Mouse (Mus musculus) heart, postnatal 4 days (tissue): ENCODE data around the gene D930048N14Rik. TPM values are rescaled to one million over a fixed set of nuclear protein-coding genes. Genes with fewer than 3 reads are reported as not detected.
"Not testable (repeated sequence)": the region's sequence is repeated elsewhere in the genome, so short reads cannot be mapped to it uniquely, and the experiment has no call there.

ENCODE experiments used
- DNase-seq: peaks from one replicate; pipeline ENCODE4 v3.0.0; 2021
- total RNA-seq, 2 experiments: library from RNA; stranded (reverse); gene quantifications; 2 replicates each; pipeline ENCODE4 v1.2.3; 2021

D930048N14Rik gene
- total RNA-seq, 2 experiments from 2014 or later, result 1.3 to 2.0 TPM

DNA sequence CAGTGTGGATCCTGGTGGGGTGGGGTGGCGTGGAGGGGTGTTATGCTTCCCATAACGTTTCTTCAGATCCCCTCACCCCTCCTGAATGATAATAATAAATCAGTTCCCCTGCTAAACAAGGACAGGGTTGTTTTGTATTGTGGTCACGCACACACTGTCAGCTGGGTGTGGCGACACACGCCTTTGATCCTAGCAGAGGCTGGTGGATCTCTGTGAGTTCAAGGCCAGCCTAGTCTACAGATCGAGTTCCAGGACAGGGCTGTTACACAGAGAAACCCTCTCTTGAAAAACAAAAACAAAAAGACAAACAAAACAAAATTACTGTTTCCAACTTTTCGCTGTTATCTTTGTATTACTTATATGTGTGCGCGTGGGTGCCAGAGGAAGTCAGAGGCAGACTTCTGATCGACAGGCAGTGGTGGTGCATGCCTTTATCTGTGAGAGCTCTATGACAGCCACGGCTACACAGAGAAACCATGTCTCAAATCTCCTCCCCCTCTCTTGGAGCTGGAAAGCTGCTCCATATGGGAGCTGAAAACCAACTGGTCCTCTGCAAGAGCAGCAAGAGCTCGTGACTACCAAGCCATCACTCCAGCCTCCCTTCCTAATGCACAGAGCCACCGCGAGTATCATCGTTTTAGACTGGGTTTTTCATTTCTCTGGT is 21.0 kb upstream of the D930048N14Rik start:
- DNase-seq, result no peak

DNA sequence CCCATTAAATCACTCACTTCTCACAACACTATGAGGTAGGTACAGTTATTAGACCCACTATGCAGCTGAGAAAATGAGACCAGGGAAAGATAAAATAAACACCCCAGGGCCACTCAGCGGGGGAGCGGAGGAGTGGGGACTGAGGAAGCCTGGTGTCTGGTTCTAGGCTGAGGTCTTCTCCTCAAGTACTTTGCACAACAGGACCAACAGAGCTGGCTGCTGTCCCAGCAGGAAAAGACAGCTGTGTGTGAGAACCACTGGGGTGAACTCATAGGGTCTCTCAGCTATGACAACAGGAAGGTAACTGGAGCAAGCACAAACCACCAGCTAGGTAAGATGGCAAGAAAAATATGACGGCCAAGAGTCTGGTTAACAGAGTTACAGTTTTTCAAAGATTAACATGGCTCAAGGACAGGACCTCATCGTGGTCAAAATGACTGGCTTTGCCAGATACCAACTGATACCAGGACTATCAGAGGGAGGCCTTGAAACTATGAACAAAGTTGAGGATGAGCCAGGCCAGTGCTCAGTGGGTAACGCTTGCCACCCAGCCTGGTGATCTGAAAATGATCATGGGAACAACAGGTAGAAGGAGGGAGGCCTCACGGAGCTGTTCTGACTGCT is 18.5 kb upstream of the D930048N14Rik start:
- DNase-seq, result no peak

DNA sequence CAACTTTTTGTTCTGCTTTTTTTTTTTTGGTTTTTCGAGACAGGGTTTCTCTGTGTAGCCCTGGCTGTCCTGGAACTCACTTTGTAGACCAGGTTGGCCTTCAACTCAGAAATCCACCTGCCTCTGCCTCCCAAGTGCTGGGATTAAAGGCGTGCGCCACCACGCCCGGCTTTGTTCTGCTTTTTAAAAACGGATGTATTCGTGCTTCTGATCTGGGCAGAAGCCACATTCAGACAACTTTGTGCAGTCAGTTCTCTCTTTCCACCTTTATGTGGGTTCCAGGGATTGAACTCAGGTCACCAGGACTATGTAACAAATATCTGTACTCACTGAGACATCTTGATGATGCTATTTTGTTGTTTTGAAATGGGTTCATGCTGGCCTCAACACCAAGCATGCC is 17.6 kb upstream of the D930048N14Rik start:
- DNase-seq, result not testable (repeated sequence)

GRCm38 (mm10) chr11:51633721-51634120 is 17.0 kb upstream of the D930048N14Rik start:
- no peak for DNase-seq

GRCm38 (mm10) chr11:51635127-51635524 is 15.6 kb upstream of the D930048N14Rik start:
- DNase-seq, result no peak

- DNase-seq, result peak; percentile 92
Measured at GRCm38 (mm10) chr11:51635525-51636322, 15.0 kb upstream of the D930048N14Rik start, which contains the start of gene Rmnd5b. Gene Rmnd5b (minus strand): TSS chr11:51635896.

GRCm38 (mm10) chr11:51636323-51636684 is 14.4 kb upstream of the D930048N14Rik start:
- DNase-seq, result peak; percentile 69

DNA sequence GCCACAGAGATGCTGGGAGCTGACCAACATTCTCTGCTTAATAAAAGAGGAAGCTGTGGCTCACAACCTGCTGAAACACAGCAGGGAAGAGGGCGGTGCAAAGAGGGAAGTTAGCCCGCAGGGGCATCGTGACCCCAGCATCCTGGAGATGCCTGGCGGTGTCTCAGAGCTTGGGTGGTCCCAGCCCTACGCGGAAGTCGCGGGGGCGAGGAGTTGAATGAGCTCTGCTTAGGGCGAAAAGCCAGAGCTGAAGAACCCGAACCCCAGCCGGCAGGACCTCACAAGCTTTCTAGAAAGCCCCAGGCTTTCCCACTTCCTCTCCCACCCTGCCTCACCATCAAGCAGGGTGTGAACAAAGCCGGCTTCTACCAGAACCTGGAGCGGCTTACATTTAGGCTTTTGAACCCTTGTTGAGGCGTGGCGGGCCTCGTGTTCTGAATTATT is 12.8 kb upstream of the D930048N14Rik start:
- DNase-seq, result peak; percentile 58

GRCm38 (mm10) chr11:51638497-51638896 is 12.3 kb upstream of the D930048N14Rik start:
- DNase-seq, result no peak

DNA sequence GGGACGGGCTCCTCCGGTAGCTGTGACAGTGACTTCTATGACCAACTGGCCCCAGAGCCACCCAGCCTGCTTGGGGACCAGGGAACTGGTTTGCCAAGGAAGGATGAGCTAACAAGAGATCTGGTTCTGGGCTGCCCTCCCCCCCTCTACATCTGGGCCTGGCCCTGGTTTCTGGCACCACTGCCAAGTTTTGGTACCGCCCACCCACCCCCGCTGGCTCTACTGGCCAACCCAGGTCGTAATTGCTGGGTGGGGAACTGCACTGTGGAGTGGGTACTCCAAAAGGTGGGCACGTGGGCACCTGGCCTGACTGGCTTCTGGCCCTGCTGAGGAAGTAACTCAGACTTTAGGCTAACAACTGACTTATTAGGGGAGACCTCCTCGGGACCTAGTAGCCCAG is 10.0 kb upstream of the D930048N14Rik start:
- DNase-seq, result peak; percentile 19

GRCm38 (mm10) chr11:51643202-51643601 is 7.6 kb upstream of the D930048N14Rik start:
- no peak for DNase-seq

DNA sequence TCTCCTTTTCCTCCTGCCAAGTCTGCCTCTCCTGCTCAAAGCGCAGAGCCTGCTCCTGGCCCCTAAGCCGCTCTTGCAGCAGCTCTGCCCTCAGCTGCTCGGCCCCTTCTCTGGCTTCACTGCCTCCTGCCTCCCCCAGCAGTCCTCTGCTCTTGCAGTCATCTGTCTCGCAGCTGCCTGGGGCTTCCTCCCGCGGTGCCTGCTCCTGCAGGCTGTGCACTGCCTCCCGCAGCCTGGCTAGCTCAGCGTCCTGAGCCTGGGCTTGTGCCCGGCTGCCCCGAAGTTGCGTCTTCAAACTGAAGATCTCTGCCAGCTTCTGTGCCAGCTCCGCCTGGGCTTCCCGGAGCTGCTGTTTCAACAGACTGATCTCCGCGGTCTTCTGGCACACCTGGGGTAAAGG is 7.0 kb upstream of the D930048N14Rik start:
- DNase-seq, result no peak

- DNase-seq, result no peak
Measured at GRCm38 (mm10) chr11:51644217-51644616, 6.5 kb upstream of the D930048N14Rik start.

GRCm38 (mm10) chr11:51645293-51645692 is 5.5 kb upstream of the D930048N14Rik start:
- DNase-seq, result peak; percentile 39

DNA sequence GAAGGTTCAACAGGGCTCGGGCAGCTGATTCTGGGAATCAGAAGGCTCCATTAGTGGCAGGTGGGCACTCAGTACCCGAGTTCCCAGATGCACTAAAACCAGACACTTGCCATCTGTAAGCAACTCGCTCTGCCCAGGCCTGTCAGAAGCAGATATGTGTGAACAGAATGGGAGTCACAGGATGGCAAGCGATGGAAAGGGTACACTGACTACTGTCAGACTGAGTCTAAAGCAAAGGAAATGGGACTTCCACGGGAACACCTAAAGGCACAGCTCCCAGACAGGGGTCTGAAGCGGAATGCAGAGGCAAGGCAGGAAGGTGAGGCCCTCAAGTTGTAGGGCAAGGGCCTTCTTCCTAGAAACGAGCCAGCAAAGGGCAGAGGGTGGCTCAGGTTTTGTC is 4.5 kb upstream of the D930048N14Rik start:
- no peak for DNase-seq

DNA sequence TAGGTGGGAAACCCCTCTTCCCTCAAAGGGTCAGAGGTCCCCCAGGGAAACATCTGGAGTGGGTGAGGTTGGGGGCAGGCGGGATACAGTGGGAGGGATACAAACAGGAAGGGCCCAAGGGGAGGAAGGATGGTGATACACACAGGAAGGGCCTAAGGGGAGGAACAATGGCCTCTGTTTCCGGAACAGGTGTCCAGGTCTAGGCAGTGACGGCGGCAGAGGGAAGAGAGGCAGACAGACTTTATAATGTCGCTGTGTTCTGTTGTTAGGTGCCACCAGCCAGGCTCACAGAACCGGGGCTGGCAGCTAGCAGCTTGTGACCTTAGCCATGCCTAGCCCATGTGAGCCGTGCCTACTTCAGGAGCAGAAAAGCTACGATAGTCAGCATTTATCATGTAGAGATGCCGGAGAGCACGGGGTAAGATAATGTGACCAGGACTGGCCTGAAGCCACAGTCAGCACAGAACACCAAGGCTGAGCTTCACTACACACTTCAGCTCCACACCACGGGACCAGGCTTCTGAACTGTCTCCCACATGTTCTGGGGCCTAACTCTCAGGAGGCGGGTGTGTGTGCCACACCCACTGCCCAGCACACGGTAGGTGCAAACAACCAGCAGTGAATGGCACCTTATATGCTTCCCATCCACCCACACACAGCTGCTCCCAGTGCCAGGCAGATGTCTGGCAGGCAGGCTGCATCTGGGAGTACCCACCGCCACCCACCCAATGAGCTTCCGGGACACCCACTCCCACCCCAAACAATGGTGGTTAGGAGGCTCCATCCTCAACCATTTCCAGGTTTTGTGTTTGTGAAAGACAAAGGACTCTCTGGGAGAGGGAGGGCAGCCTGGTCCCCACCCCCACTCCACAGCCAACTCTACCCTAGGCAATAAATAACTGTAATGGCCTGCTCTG is 3.7 kb upstream of the D930048N14Rik start:
- peak; percentile 52 for DNase-seq

- DNase-seq, result peak; percentile 58
Measured at GRCm38 (mm10) chr11:51648566-51648965, 2.2 kb upstream of the D930048N14Rik start.

DNA sequence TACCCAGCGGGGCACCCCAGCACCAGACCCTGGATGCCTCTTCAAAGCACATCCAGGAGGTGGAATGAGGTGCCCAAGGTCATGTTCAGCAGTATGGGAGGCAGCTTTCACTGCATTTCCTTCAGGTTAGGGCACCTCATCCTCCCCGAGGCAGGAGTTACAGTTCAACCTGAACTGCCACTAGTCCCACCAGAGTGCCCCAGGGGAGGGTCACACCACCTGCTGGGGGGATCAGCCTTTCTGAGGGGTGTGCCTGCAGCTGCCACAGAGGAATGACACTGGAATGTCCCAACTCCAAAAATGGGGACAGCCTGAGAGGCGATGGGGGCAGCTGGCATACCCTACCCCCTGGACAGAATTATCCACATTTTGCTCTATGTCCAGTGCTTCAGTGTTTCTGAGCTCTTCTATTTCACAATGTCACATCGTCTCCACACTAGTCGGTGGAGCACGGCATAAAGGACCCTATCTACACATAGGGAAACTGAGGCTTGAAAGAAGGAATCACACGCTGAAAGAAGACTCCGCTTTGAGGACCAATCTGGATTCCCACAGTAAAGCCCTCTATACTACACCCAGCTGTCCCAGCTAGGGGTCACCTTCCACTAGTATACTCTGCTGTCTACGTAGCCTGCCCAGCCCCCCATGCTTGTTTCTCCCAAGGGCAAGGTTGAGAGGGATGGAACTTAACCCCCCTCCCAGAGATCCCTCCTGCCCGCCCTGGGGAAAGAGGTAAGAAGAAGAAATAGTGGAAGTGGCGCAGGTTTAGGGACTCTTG is 1.5 kb upstream of the D930048N14Rik start:
- peak; percentile 47 for DNase-seq

GRCm38 (mm10) chr11:51649889-51650199 is 910 bp upstream of the D930048N14Rik start:
- no peak for DNase-seq

DNA sequence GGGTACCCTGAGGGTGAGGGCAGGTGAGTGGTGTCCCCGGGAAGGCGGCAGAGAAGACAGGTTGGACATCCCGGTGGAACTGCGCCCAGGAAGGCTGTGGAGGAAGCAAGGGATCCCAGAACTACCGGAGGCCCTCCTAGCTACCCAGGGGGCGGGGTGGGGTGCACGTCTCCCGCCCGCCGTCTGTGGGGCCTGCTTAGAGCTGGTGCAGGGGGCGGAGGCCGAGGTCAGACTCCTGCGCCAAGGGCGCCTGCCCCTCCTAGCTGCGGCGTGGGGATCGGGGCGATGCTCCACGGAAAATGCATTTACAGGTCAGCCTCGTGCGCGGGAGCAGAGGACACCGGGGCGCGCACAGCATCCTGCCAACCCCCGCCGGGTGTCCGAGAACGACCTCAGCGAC is 493 bp upstream of the D930048N14Rik start:
- no peak for DNase-seq

GRCm38 (mm10) chr11:51652889-51653418 is 2.2 kb downstream of the D930048N14Rik start:
- DNase-seq, result no peak
